Mouse (Mus musculus): ENCODE measurements around the gene Ugt2a2. TPM values are rescaled to one million over a fixed set of nuclear protein-coding genes. Genes with fewer than 3 reads are reported as not detected.
"Not testable (repeated sequence)": the region's sequence is repeated elsewhere in the genome, so short reads cannot be mapped to it uniquely, and the experiment has no call there.

Gene Ugt2a2
- polyA plus RNA-seq, 1 experiment from 2014 or later: not detected

DNA sequence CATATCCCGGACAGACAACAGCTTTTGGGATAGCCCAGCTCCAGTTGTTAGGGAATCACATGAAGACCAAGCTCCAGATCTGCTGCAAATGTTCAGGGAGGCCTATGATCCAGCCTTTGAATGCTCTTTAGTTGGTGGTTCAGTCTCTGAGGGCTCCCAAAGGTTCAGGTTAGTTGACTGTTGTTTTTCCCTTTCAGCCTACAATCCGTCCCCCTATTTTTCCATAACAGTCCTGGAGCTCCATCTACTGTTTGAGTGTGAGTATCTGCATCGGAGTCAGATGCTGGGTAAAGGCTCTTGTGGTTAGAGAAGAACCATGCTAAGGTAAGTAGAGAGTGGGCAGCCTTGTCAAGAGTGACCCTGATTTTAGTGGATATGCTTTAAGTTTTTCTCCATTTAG, 45.8 kb downstream of the Ugt2a2 start:
- H3K4me2 ChIP-seq (replicated peaks): no peak overlapping the region
- no peak overlapping the region for H3K27ac ChIP-seq (replicated peaks)
- H3K9ac ChIP-seq (replicated peaks): no peak overlapping the region
- no peaks in the 10 kb centered on the region for H3K9me3 ChIP-seq
- no peak; the same call in 1 of the 2 replicates for ATAC-seq (replicated peaks)
- H3K27me3 ChIP-seq: no peaks in the 10 kb centered on the region
- H3K4me3 ChIP-seq: no peak overlapping the region
- 44% methylated on average over 3 of the region's 3 CpGs for WGBS
- H3K36me3 ChIP-seq: no peaks in the 10 kb centered on the region
- H3K4me1 ChIP-seq: no peaks in the 10 kb centered on the region

DNA sequence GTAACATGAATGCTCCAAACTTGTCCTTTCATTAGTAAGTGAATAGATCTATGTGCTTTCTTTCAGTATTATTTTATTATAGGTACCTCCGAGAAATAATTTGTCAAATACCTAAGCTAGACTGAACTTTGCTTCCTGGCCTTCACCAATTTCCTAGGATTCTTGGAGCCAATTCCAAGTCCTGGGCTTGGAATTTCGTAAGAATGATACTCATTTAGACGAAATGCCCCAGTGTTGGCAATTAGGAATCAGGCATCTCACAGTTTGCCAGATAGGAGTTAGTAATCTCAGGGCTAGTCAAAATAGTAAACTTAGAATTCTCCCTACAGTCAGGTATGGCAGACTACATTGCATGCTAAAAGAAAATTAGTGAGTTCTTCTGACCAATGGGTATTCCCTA, 56.4 kb downstream of the Ugt2a2 start:
- H3K27me3 ChIP-seq: no peaks in the 10 kb centered on the region
- H3K9me3 ChIP-seq: no peaks in the 10 kb centered on the region
- no peak overlapping the region for H3K27ac ChIP-seq (replicated peaks)
- no peak overlapping the region for H3K9ac ChIP-seq (replicated peaks)
- H3K4me2 ChIP-seq (replicated peaks): no peak overlapping the region
- no peak overlapping the region for H3K4me3 ChIP-seq
- H3K36me3 ChIP-seq: no peaks in the 10 kb centered on the region
- H3K4me1 ChIP-seq: no peaks in the 10 kb centered on the region
- WGBS: 87% methylated on average over 3 of the region's 3 CpGs
- no peak for ATAC-seq (replicated peaks)

GRCm38 (mm10) chr5:87424041-87424440, 58.0 kb downstream of the Ugt2a2 start, which contains the start of gene Ugt2b38:
Gene Ugt2b38 (minus strand): TSS chr5:87424203.
- ATAC-seq (replicated peaks); H3K4me3 ChIP-seq: not testable (repeated sequence)

More at GRCm38 (mm10) chr5:87424041-87424440, 58.0 kb downstream of the Ugt2a2 start, which contains the start of gene Ugt2b38:
- H3K27me3 ChIP-seq; H3K27ac ChIP-seq (replicated peaks); H3K4me2 ChIP-seq (replicated peaks); H3K36me3 ChIP-seq; H3K9me3 ChIP-seq; H3K4me1 ChIP-seq; H3K9ac ChIP-seq (replicated peaks): not testable (repeated sequence)
- WGBS: 88% methylated on average over 1 of the region's 2 CpGs

Other genes starting within 250 kb of the Ugt2a2 start
- gene Ugt2b37, start 227.5 kb downstream of the Ugt2a2 start, polyA plus RNA-seq (2015; fragmentation: Nextera tagmentation; extraction: Ambion mirVana): not detected in 2 replicates
- gene Ugt2a3, start 145.1 kb downstream of the Ugt2a2 start, polyA plus RNA-seq (2015; fragmentation: Nextera tagmentation; extraction: Ambion mirVana): not detected in 2 replicates
- gene Ugt2b38, start 58.1 kb downstream of the Ugt2a2 start, polyA plus RNA-seq (2015; fragmentation: Nextera tagmentation; extraction: Ambion mirVana): not detected in 2 replicates
- not detected in 2 replicates for gene Gm43638, start 4.5 kb upstream of the Ugt2a2 start, polyA plus RNA-seq (2015; fragmentation: Nextera tagmentation; extraction: Ambion mirVana)
- not detected in 2 replicates for gene Ugt2a1, start 8.6 kb upstream of the Ugt2a2 start, polyA plus RNA-seq (2015; fragmentation: Nextera tagmentation; extraction: Ambion mirVana)
- gene Sult1b1, start 55.9 kb upstream of the Ugt2a2 start, polyA plus RNA-seq (2015; fragmentation: Nextera tagmentation; extraction: Ambion mirVana): not detected in 2 replicates
- gene Sult1d1, start 86.8 kb upstream of the Ugt2a2 start, polyA plus RNA-seq (2015; fragmentation: Nextera tagmentation; extraction: Ambion mirVana): not detected in 2 replicates
- gene Sult1e1, start 109.3 kb upstream of the Ugt2a2 start, polyA plus RNA-seq (2015; fragmentation: Nextera tagmentation; extraction: Ambion mirVana): not detected in 2 replicates
- gene Csn1s1, start 183.9 kb upstream of the Ugt2a2 start, polyA plus RNA-seq (2015; fragmentation: Nextera tagmentation; extraction: Ambion mirVana): not detected in 2 replicates
- gene Csn2, start 217.4 kb upstream of the Ugt2a2 start, polyA plus RNA-seq (2015; fragmentation: Nextera tagmentation; extraction: Ambion mirVana): not detected in 2 replicates

All from forebrain, embryonic 15.5 days (tissue).